Mouse (Mus musculus): ENCODE data around the gene S100a7a. TPM values are rescaled to one million over a fixed set of nuclear protein-coding genes. Genes with fewer than 3 reads are reported as not detected.

S100a7a gene
- polyA plus RNA-seq, 1 experiment from 2014 or later: not detected

GRCm38 (mm10) chr3:90627807-90628206, 26.0 kb upstream of the S100a7a start:
- ATAC-seq (ENCODE audit: insufficient read depth) (peak; percentile 36; the same call in 1 of the 2 replicates), DNase-seq (peak; percentile 56)
- Histone ChIP-seq H3K4me1 (ENCODE audit: insufficient read depth) (peaks cover 13% of the 10 kb centered on the region; the same call in 1 of the 2 replicates), H3K9ac (no peak overlapping the region), H3K36me3 (ENCODE audit: insufficient read depth) (no peaks in the 10 kb centered on the region), H3K4me2 (no peak overlapping the region), H3K9me3 (ENCODE audit: low read depth, low read length) (no peaks in the 10 kb centered on the region), H3K4me3 (ENCODE audit: low read depth, low read length) (no peak overlapping the region), H3K27ac (ENCODE audit: low read depth) (no peak overlapping the region), H3K27me3 (ENCODE audit: insufficient read depth, low read length) (no peaks in the 10 kb centered on the region)
- 55% methylated on average over 4 of the region's 4 CpGs for WGBS
- TF ChIP-seq CTCF (IDR thresholded peaks at IDR 0.05; ENCODE audit: low read depth): peak; percentile 74

DNA sequence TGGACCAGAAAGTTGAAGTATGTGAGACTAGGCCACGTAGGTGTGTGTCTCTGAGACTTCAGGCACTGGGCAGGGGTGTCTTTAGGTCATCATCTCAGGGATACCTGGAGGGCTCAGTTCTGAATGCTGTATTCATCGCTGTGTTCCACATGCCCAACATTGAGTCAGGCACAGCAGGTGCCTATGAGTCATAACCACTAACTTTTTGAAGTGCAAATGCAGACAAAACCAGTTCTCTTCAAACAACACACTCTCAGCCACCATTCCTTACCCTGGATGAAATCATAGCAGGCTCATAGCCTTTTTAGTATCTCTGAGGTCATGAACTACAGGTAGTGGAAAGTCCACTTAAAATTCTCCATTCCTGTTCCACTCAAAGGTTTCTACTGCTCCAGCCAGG, 24.5 kb upstream of the S100a7a start:
- peak; percentile 37; the same call in 1 of the 2 replicates for ATAC-seq (ENCODE audit: insufficient read depth)
- Histone ChIP-seq H3K27ac (ENCODE audit: low read depth) (no peak overlapping the region), H3K9me3 (ENCODE audit: low read depth, low read length) (no peaks in the 10 kb centered on the region), H3K36me3 (ENCODE audit: insufficient read depth) (no peaks in the 10 kb centered on the region), H3K4me3 (ENCODE audit: low read depth, low read length) (no peak overlapping the region), H3K9ac (no peak overlapping the region), H3K4me1 (ENCODE audit: insufficient read depth) (peaks cover 3% of the 10 kb centered on the region; the same call in 1 of the 2 replicates), H3K4me2 (no peak overlapping the region), H3K27me3 (ENCODE audit: insufficient read depth, low read length) (no peaks in the 10 kb centered on the region)
- no peak for TF ChIP-seq CTCF (IDR thresholded peaks at IDR 0.05; ENCODE audit: low read depth)
- no peak for DNase-seq
- WGBS: 66% methylated on average over 2 of the region's 2 CpGs

GRCm38 (mm10) chr3:90631984-90632383, 21.8 kb upstream of the S100a7a start:
- no peak for TF ChIP-seq CTCF (IDR thresholded peaks at IDR 0.05; ENCODE audit: low read depth)
- H3K27ac ChIP-seq (ENCODE audit: low read depth): no peak overlapping the region
- H3K27me3 ChIP-seq (ENCODE audit: insufficient read depth, low read length): no peaks in the 10 kb centered on the region
- 61% methylated on average over 2 of the region's 2 CpGs for WGBS
- H3K36me3 ChIP-seq (ENCODE audit: insufficient read depth): no peaks in the 10 kb centered on the region
- no peak overlapping the region for H3K4me3 ChIP-seq (ENCODE audit: low read depth, low read length)
- DNase-seq (no peak), ATAC-seq (ENCODE audit: insufficient read depth) (no peak)
- H3K9ac ChIP-seq: no peak overlapping the region
- H3K4me1 ChIP-seq (ENCODE audit: insufficient read depth): no peaks in the 10 kb centered on the region
- no peak overlapping the region for H3K4me2 ChIP-seq
- no peaks in the 10 kb centered on the region for H3K9me3 ChIP-seq (ENCODE audit: low read depth, low read length)

GRCm38 (mm10) chr3:90638511-90639275, 15.1 kb upstream of the S100a7a start:
- no peak for ATAC-seq (ENCODE audit: insufficient read depth)

GRCm38 (mm10) chr3:90639511-90640154, 14.2 kb upstream of the S100a7a start:
- no peaks in the 10 kb centered on the region for H3K27me3 ChIP-seq (ENCODE audit: insufficient read depth, low read length)
- WGBS: 53% methylated on average over 7 of the region's 7 CpGs
- H3K9me3 ChIP-seq (ENCODE audit: low read depth, low read length): no peaks in the 10 kb centered on the region
- no peaks in the 10 kb centered on the region for H3K4me1 ChIP-seq (ENCODE audit: insufficient read depth)
- H3K36me3 ChIP-seq (ENCODE audit: insufficient read depth): no peaks in the 10 kb centered on the region
- TF ChIP-seq CTCF (IDR thresholded peaks at IDR 0.05; ENCODE audit: low read depth): peak; percentile 80
- DNase-seq (peak; percentile 57), ATAC-seq (ENCODE audit: insufficient read depth) (no peak)
- H3K4me3 ChIP-seq (ENCODE audit: low read depth, low read length): no peak overlapping the region
- no peak overlapping the region for H3K9ac ChIP-seq
- H3K4me2 ChIP-seq: no peak overlapping the region
- no peak overlapping the region for H3K27ac ChIP-seq (ENCODE audit: low read depth)

More at GRCm38 (mm10) chr3:90638511-90639275, 15.1 kb upstream of the S100a7a start:
- Histone ChIP-seq H3K4me1 (ENCODE audit: insufficient read depth) (no peaks in the 10 kb centered on the region), H3K4me2 (no peak overlapping the region), H3K27me3 (ENCODE audit: insufficient read depth, low read length) (no peaks in the 10 kb centered on the region), H3K27ac (ENCODE audit: low read depth) (no peak overlapping the region), H3K4me3 (ENCODE audit: low read depth, low read length) (no peak overlapping the region), H3K9me3 (ENCODE audit: low read depth, low read length) (no peaks in the 10 kb centered on the region), H3K9ac (no peak overlapping the region), H3K36me3 (ENCODE audit: insufficient read depth) (no peaks in the 10 kb centered on the region)
- no peak for DNase-seq
- WGBS: 57% methylated on average over 1 of the region's 1 CpGs
- no peak for TF ChIP-seq CTCF (IDR thresholded peaks at IDR 0.05; ENCODE audit: low read depth)

DNA sequence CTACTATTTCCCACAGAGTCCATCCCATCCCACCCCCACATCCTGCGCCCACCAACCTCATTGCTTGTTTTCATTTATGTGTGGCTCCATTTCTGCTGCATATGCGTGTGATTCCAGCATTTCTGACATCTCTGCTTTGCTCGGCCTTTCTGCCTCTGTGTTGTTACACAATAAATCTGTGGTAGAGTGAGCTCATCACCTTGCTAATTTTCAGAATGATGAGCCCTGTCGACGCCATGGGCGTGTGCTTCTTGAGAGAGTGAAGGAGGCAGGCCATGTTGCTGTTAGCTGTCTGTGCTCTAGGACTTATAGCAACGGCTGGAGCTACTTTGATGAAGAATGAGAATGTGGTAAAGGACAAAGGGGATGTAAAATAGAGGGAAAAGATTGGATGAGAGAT, 12.8 kb upstream of the S100a7a start:
- ATAC-seq (ENCODE audit: insufficient read depth): no peak
- Histone ChIP-seq H3K4me2 (no peak overlapping the region), H3K27me3 (ENCODE audit: insufficient read depth, low read length) (no peaks in the 10 kb centered on the region), H3K27ac (ENCODE audit: low read depth) (no peak overlapping the region), H3K9me3 (ENCODE audit: low read depth, low read length) (no peaks in the 10 kb centered on the region), H3K36me3 (ENCODE audit: insufficient read depth) (no peaks in the 10 kb centered on the region), H3K9ac (no peak overlapping the region), H3K4me1 (ENCODE audit: insufficient read depth) (no peaks in the 10 kb centered on the region), H3K4me3 (ENCODE audit: low read depth, low read length) (no peak overlapping the region)
- no peak for TF ChIP-seq CTCF (IDR thresholded peaks at IDR 0.05; ENCODE audit: low read depth)
- no peak for DNase-seq
- WGBS: 72% methylated on average over 7 of the region's 7 CpGs

DNA sequence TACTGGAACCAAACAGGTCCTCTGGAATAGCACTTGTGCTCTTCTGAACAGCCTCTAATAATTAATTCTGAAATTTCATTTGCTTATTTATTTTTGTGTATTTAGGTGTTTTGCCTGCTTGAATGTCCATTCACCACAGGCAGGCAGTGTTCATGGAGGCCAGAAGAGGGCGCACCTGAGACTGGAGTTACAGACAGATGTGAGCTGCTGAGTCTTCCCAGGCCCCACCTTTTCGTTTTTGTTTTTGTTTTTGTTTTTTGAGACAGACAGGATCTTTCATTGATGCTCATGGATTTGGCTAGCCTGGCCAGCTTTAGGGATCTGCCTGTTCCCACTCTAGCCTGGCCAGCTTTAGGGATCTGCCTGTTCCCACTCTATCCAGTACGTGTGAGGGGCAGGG, 9.6 kb upstream of the S100a7a start:
- H3K9me3 ChIP-seq (ENCODE audit: low read depth, low read length): no peaks in the 10 kb centered on the region
- H3K9ac ChIP-seq: no peak overlapping the region
- ATAC-seq (ENCODE audit: insufficient read depth): no peak
- peak; percentile 26 for DNase-seq
- WGBS: 54% methylated on average over 3 of the region's 3 CpGs
- H3K4me3 ChIP-seq (ENCODE audit: low read depth, low read length): no peak overlapping the region
- H3K27ac ChIP-seq (ENCODE audit: low read depth): no peak overlapping the region
- no peaks in the 10 kb centered on the region for H3K4me1 ChIP-seq (ENCODE audit: insufficient read depth)
- H3K36me3 ChIP-seq (ENCODE audit: insufficient read depth): no peaks in the 10 kb centered on the region
- no peak overlapping the region for H3K4me2 ChIP-seq
- H3K27me3 ChIP-seq (ENCODE audit: insufficient read depth, low read length): no peaks in the 10 kb centered on the region
- peak; percentile 58 for TF ChIP-seq CTCF (IDR thresholded peaks at IDR 0.05; ENCODE audit: low read depth)

All from lung, embryonic 14.5 days (tissue).